Mouse (Mus musculus) common myeloid progenitor, adult 5-6 weeks (primary cell): ENCODE results near the gene Gm3417. TPM values are rescaled to one million over a fixed set of nuclear protein-coding genes. Genes with fewer than 3 reads are reported as not detected.

Experiments
- total RNA-seq: library from RNA; stranded (forward); fragments of 200-1000, 187-1606 nt; gene quantifications from 2 replicates; pipeline ENCODE4 v1.2.3, GENCODE M21; 2017

Gm3417 gene
- total RNA-seq, 1 experiment from 2014 or later = not detected

Other genes with a start within 250 kb of the Gm3417 start
- gene Wdr27, start 35.6 kb downstream of the Gm3417 start, total RNA-seq = 5.7 TPM in 1 of 2 replicates, not detected in the other
- 7.7 and 8.0 TPM in 2 replicates for gene 1600012H06Rik, start 35.6 kb downstream of the Gm3417 start, total RNA-seq
- 105 and 124 TPM in 2 replicates for gene Phf10, start 17.5 kb downstream of the Gm3417 start, total RNA-seq
- 8.2 and 9.0 TPM in 2 replicates for gene 9030025P20Rik, start 322 bp downstream of the Gm3417 start, total RNA-seq
- gene Gm3435, start 31.4 kb upstream of the Gm3417 start, total RNA-seq = 0.39 and 2.5 TPM in 2 replicates
- gene Ermard, start 62.4 kb upstream of the Gm3417 start, total RNA-seq = 24.0 and 48.0 TPM in 2 replicates
- 1.4 and 7.8 TPM in 2 replicates for gene Tcte3, start 62.7 kb upstream of the Gm3417 start, total RNA-seq
- 6.8 and 11.6 TPM in 2 replicates for gene Gm3448, start 62.7 kb upstream of the Gm3417 start, total RNA-seq